Mouse (Mus musculus) lung, embryonic 14.5 days (tissue): ENCODE data around the gene Hsd17b1. TPM values are rescaled to one million over a fixed set of nuclear protein-coding genes. Genes with fewer than 3 reads are reported as not detected.
A peak's percentile ranks its signal among the peaks of the same experiment; 100 is the strongest.

Experiments
- ATAC-seq: fragments of 200-750 bp; cut with Nextera tagmentation; 2 replicates; pipeline ENCODE4 v1.8.0; 2017; ENCODE audit warnings: mild to moderate bottlenecking, moderate TSS enrichment, moderate library complexity; ENCODE audit not compliant: insufficient read depth
- DNase-seq: peaks from one replicate; pipeline ENCODE4 v3.0.0-alpha.2; 2015
- H3K27ac ChIP-seq: fragments of 300-500 bp; sonication (generic); 2 replicates; pipeline ENCODE4 v1.5.1; 2014; ENCODE audit warnings: low read depth, mild to moderate bottlenecking, moderate library complexity
- H3K27me3 ChIP-seq: fragments of 300-500 bp; sonication (generic); 2 replicates; pipeline ENCODE4 v1.6.1; 2014; ENCODE audit warnings: low read length, control low read depth; ENCODE audit not compliant: insufficient read depth
- H3K36me3 ChIP-seq: fragments of 300-500 bp; sonication (generic); 2 replicates; pipeline ENCODE4 v1.6.1; 2014; ENCODE audit warnings: control low read depth; ENCODE audit not compliant: insufficient read depth
- H3K4me1 ChIP-seq: fragments of 300-500 bp; sonication (generic); 2 replicates; pipeline ENCODE4 v1.6.1; 2014; ENCODE audit warnings: antibody characterized with exemption, control low read depth; ENCODE audit not compliant: insufficient read depth
- H3K4me2 ChIP-seq: fragments of 300-500 bp; sonication (generic); 2 replicates; pipeline ENCODE4 v1.6.1; 2014; ENCODE audit warnings: mild to moderate bottlenecking
- H3K4me3 ChIP-seq: fragments of 300-500 bp; sonication (generic); 2 replicates; pipeline ENCODE4 v1.5.1; 2014; ENCODE audit warnings: low read depth, low read length
- H3K9ac ChIP-seq: fragments of 300-500 bp; sonication (generic); 2 replicates; pipeline ENCODE4 v1.6.1; 2014
- H3K9me3 ChIP-seq: fragments of 300-500 bp; sonication (generic); 2 replicates; pipeline ENCODE4 v1.6.1; 2016; ENCODE audit warnings: low read depth, low read length, control low read depth
- CTCF ChIP-seq: IDR thresholded peaks from 2 replicates; pipeline ENCODE4 v1.5.1; 2016; ENCODE audit warnings: antibody characterized with exemption, low read depth
- WGBS: fragments of 180-500 bp; shearing (Covaris S2); extraction: QIAGEN DNeasy Blood & Tissue Kit; methylation state at CpG from one replicate; pipeline ENCODE4 v1.1.7; 2014; 5-methylcytosine and 5-hydroxymethylcytosine counted together
- polyA plus RNA-seq: library from polyadenylated mRNA; unstranded; fragments of >200 nt; fragmentation: Nextera tagmentation; extraction: Ambion mirVana; gene quantifications from 2 replicates; pipeline ENCODE4 v1.2.1, GENCODE M21; 2014

The Hsd17b1 gene
- polyA plus RNA-seq, 1 experiment from 2014 or later, result not detected

- H3K4me3 ChIP-seq, result peak overlapping the region; percentile 8; the same call in 1 of the 2 replicates
- no peak for TF ChIP-seq CTCF
- peaks cover 3% of the 10 kb centered on the region; the same call in 1 of the 2 replicates for H3K36me3 ChIP-seq
- 4% methylated on average over 27 of the region's 27 CpGs for WGBS
- no peak overlapping the region for H3K9ac ChIP-seq
- H3K27ac ChIP-seq, result no peak overlapping the region
- H3K4me2 ChIP-seq, result peak overlapping the region; percentile 21; the same call in 1 of the 2 replicates
- ATAC-seq, result no peak
- peaks cover 6% of the 10 kb centered on the region; the same call in 1 of the 2 replicates for H3K4me1 ChIP-seq
- DNase-seq, result no peak
- H3K9me3 ChIP-seq, result no peaks in the 10 kb centered on the region
- peaks cover 44% of the 10 kb centered on the region for H3K27me3 ChIP-seq
Measured at GRCm38 (mm10) chr11:101079746-101080145, 1.5 kb downstream of the Hsd17b1 start.

GRCm38 (mm10) chr11:101080421-101080820 is 2.2 kb downstream of the Hsd17b1 start:
- Histone ChIP-seq H3K4me1 (peaks cover 6% of the 10 kb centered on the region; the same call in 1 of the 2 replicates), H3K4me3 (no peak overlapping the region; the same call in 1 of the 2 replicates), H3K36me3 (peaks cover 6% of the 10 kb centered on the region; the same call in 1 of the 2 replicates), H3K27me3 (peaks cover 44% of the 10 kb centered on the region), H3K9me3 (no peaks in the 10 kb centered on the region), H3K4me2 (no peak overlapping the region), H3K27ac (no peak overlapping the region), H3K9ac (no peak overlapping the region)
- DNase-seq (no peak), ATAC-seq (no peak)
- no peak for TF ChIP-seq CTCF
- 68% methylated on average over 5 of the region's 5 CpGs for WGBS

- WGBS, result 4% methylated on average over 10 of the region's 10 CpGs
- Histone ChIP-seq H3K27ac (peak overlapping the region; percentile 79), H3K9ac (peak overlapping the region; percentile 87), H3K9me3 (no peaks in the 10 kb centered on the region), H3K4me2 (peak overlapping the region; percentile 98), H3K27me3 (peaks cover 44% of the 10 kb centered on the region), H3K4me3 (peak overlapping the region; percentile 83), H3K36me3 (peaks cover 12% of the 10 kb centered on the region; the same call in 1 of the 2 replicates), H3K4me1 (peaks cover 10% of the 10 kb centered on the region; the same call in 1 of the 2 replicates)
- TF ChIP-seq CTCF, result no peak
- ATAC-seq, result no peak
- no peak for DNase-seq
Measured at GRCm38 (mm10) chr11:101081659-101082058, 3.4 kb downstream of the Hsd17b1 start.

- WGBS, result under 1% methylated on average over 51 of the region's 51 CpGs
- Histone ChIP-seq H3K4me1 (peaks cover 10% of the 10 kb centered on the region; the same call in 1 of the 2 replicates), H3K27me3 (peaks cover 44% of the 10 kb centered on the region), H3K9me3 (no peaks in the 10 kb centered on the region), H3K4me3 (peak within 1 kb of the TSS; percentile 83), H3K4me2 (peak within 1 kb of the TSS; percentile 98), H3K36me3 (peaks cover 12% of the 10 kb centered on the region; the same call in 1 of the 2 replicates), H3K27ac (peak within 1 kb of the TSS; percentile 93), H3K9ac (peak within 1 kb of the TSS; percentile 87)
- DNase-seq (peak; percentile 94), ATAC-seq (peak; percentile 88)
- TF ChIP-seq CTCF, result peak; percentile 62
Measured at GRCm38 (mm10) chr11:101082208-101083082, 4.2 kb downstream of the Hsd17b1 start, which contains the start of gene Coasy. Gene Coasy (plus strand): TSS chr11:101082565.

- Histone ChIP-seq H3K36me3 (peaks cover 12% of the 10 kb centered on the region; the same call in 1 of the 2 replicates), H3K27ac (peak overlapping the region; percentile 93), H3K4me2 (peak overlapping the region; percentile 98), H3K4me1 (peaks cover 10% of the 10 kb centered on the region), H3K9ac (peak overlapping the region; percentile 87), H3K4me3 (peak overlapping the region; percentile 83), H3K9me3 (no peaks in the 10 kb centered on the region), H3K27me3 (peaks cover 37% of the 10 kb centered on the region)
- ATAC-seq (peak; percentile 24), DNase-seq (no peak)
- TF ChIP-seq CTCF, result no peak
- 27% methylated on average over 19 of the region's 19 CpGs for WGBS
Measured at GRCm38 (mm10) chr11:101083083-101083697, 5.0 kb downstream of the Hsd17b1 start.

GRCm38 (mm10) chr11:101084246-101084645 is 6.0 kb downstream of the Hsd17b1 start:
- Histone ChIP-seq H3K36me3 (peaks cover 16% of the 10 kb centered on the region), H3K27me3 (peaks cover 26% of the 10 kb centered on the region), H3K4me3 (no peak overlapping the region), H3K27ac (no peak overlapping the region), H3K4me1 (peaks cover 10% of the 10 kb centered on the region), H3K4me2 (no peak overlapping the region), H3K9me3 (no peaks in the 10 kb centered on the region), H3K9ac (no peak overlapping the region)
- DNase-seq, result no peak
- WGBS, result 82% methylated on average over 14 of the region's 14 CpGs
- no peak for ATAC-seq
- no peak for TF ChIP-seq CTCF
